Mouse (Mus musculus) intestine, embryonic 15.5 days (tissue): ENCODE measurements around the gene Slc34a3. TPM values are rescaled to one million over a fixed set of nuclear protein-coding genes. Genes with fewer than 3 reads are reported as not detected.
A peak's percentile ranks its signal among the peaks of the same experiment; 100 is the strongest.

Source experiments
- ATAC-seq: fragments of 200-750 bp; cut with Nextera tagmentation; 2 replicates; pipeline ENCODE4 v1.8.0; 2017; ENCODE audit warnings: moderate TSS enrichment, moderate library complexity
- H3K27ac ChIP-seq: fragments of 300-500 bp; sonication (generic); 2 replicates; pipeline ENCODE4 v1.5.1; 2015; ENCODE audit warnings: mild to moderate bottlenecking, inconsistent platforms
- H3K27me3 ChIP-seq: fragments of 300-500 bp; sonication (generic); replicated peaks from 2 replicates; pipeline ENCODE4 v1.6.1; 2015; ENCODE audit warnings: inconsistent platforms
- H3K36me3 ChIP-seq: fragments of 300-500 bp; sonication (generic); 2 replicates; pipeline ENCODE4 v1.6.1; 2015; ENCODE audit warnings: inconsistent platforms
- H3K4me1 ChIP-seq: fragments of 300-500 bp; sonication (generic); replicated peaks from 2 replicates; pipeline ENCODE4 v1.6.1; 2015; ENCODE audit warnings: inconsistent platforms
- H3K4me2 ChIP-seq: fragments of 300-500 bp; sonication (generic); replicated peaks from 2 replicates; pipeline ENCODE4 v1.6.1; 2015; ENCODE audit warnings: mild to moderate bottlenecking, inconsistent platforms
- H3K4me3 ChIP-seq: fragments of 300-500 bp; sonication (generic); replicated peaks from 2 replicates; pipeline ENCODE4 v1.5.1; 2015; ENCODE audit warnings: inconsistent platforms
- H3K9ac ChIP-seq: fragments of 300-500 bp; sonication (generic); 2 replicates; pipeline ENCODE4 v1.6.1; 2015; ENCODE audit warnings: inconsistent platforms
- H3K9me3 ChIP-seq: fragments of 300-500 bp; sonication (generic); 2 replicates; pipeline ENCODE4 v1.6.1; 2016; ENCODE audit warnings: inconsistent platforms
- WGBS: fragments of 180-500 bp; shearing (Covaris S2); methylation state at CpG from one replicate; pipeline ENCODE4 v1.1.7; 2015; 5-methylcytosine and 5-hydroxymethylcytosine counted together
- polyA plus RNA-seq: library from polyadenylated mRNA; unstranded; fragments of >200 nt; fragmentation: Nextera tagmentation; extraction: Ambion mirVana; gene quantifications from 2 replicates; pipeline ENCODE4 v1.2.1, GENCODE M21; 2015

Gene Slc34a3
- polyA plus RNA-seq, 1 experiment from 2014 or later = 5.0 TPM

DNA sequence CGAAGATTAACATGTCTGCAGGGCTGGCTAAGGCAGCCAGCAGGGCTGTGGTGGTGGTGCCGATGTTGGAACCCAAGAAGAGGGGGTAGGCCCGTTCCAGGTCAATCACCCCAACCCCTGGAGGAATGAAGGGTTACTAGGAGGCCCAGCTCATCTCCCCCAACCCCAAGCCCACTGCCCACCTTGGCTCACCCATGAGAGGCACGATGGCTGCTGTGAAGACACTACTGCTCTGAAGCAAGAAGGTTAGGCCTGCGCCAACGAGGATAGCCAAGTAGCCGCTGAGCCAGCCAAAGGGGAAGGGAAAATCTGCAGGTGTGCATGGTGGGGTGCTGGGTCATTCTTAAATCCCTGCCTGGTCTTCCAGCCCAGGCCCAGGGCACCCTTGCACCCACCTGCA lies 3.6 kb downstream of the Slc34a3 start:
- Histone ChIP-seq H3K27me3 (0 out of 2 replicates have a peak, but pooled peaks cover 6% of the 10 kb centered on the region), H3K4me1 (peaks cover 11% of the 10 kb centered on the region), H3K27ac (no peak overlapping the region), H3K36me3 (no peaks in the 10 kb centered on the region), H3K4me3 (no peak overlapping the region), H3K4me2 (no peak overlapping the region), H3K9me3 (no peaks in the 10 kb centered on the region), H3K9ac (no peak overlapping the region)
- ATAC-seq = no peak
- 88% methylated on average over 7 of the region's 7 CpGs for WGBS

DNA sequence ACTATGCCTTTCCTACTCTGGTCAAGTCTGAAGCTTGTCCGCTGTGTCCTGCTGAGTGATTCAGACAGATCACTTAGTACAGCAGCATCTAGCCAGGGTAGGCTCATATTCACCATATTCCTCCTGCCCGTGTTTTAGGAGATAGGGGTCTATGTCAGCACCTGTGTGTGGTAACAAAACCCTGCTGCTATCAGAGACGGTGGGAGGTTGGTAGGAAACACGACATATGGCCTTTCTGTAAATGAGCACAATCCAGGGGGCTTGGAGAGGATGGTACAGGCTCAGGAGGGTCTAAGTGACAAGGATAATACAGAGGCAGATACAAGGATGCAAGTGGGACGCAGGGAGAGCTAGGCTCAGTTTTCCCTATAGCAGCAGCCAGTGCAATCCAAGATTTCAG lies 4.6 kb downstream of the Slc34a3 start:
- ATAC-seq = no peak
- H3K9me3 ChIP-seq = no peaks in the 10 kb centered on the region
- no peak overlapping the region for H3K9ac ChIP-seq
- WGBS = 83% methylated on average over 5 of the region's 5 CpGs
- H3K27ac ChIP-seq = no peak overlapping the region
- 0 out of 2 replicates have a peak, but pooled peaks cover 6% of the 10 kb centered on the region for H3K27me3 ChIP-seq
- no peaks in the 10 kb centered on the region for H3K36me3 ChIP-seq
- no peak overlapping the region for H3K4me2 ChIP-seq
- H3K4me3 ChIP-seq = no peak overlapping the region
- peaks cover 11% of the 10 kb centered on the region for H3K4me1 ChIP-seq

DNA sequence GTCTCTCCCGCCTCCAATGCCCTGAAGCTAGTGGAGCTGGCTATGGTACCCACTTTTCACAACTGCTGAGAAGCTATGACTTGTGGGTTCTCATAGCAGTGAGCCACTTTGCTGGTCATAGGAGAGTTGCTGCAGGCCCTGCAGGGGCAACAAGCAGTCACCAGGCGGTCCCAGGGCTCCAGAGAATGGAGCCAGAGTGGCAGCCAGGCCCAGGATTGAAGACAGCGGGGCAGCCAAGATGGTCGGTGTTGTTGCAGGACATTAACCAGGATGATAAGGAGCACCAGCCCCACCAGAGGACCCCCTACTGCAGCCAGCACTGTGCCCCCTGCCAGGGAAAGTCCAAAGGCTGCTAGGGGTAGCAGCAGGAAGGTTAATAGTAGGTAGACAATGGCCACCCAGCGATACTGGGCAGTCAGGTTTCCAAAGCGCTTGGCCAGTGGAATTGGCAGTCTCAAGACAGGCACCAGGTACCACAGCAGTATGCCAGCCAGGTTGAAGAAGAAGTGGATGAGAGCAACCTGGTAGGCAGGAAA lies 5.1 kb downstream of the Slc34a3 start:
- H3K9ac ChIP-seq = peak overlapping the region; percentile 21; the same call in 1 of the 2 replicates
- 0 out of 2 replicates have a peak, but pooled peaks cover 6% of the 10 kb centered on the region for H3K27me3 ChIP-seq
- no peak for ATAC-seq
- H3K4me3 ChIP-seq = peak overlapping the region; percentile 7; the same call in 1 of the 2 replicates
- H3K4me2 ChIP-seq = peak overlapping the region; percentile 50
- WGBS = 64% methylated on average over 6 of the region's 6 CpGs
- no peaks in the 10 kb centered on the region for H3K9me3 ChIP-seq
- H3K27ac ChIP-seq = peak overlapping the region; percentile 46
- peaks cover 11% of the 10 kb centered on the region for H3K4me1 ChIP-seq
- no peaks in the 10 kb centered on the region for H3K36me3 ChIP-seq

DNA sequence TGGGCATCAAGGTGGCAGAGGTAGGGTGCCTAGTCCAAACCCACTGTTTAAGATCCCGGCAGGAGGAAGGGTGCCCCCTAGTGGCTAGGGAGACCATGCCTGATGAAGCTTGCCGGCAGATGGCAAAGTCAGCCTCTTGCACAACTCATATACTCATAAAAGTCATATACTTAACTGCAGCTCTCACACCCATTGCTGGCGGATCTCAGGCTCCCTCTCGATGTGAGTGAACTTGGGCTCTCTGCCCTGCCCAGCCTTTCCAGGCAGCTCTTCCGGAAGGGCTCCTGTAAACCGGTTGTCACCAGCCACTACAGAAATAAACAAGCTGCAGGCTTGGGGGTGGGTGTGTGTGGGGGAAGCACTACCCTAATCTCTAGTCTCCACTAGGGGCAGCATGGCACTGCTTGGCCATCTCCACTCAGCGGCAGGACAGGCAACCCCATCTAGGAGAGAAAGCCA lies 5.7 kb downstream of the Slc34a3 start:
- no peaks in the 10 kb centered on the region for H3K9me3 ChIP-seq
- no peak overlapping the region for H3K9ac ChIP-seq
- peak overlapping the region; percentile 7; the same call in 1 of the 2 replicates for H3K4me3 ChIP-seq
- H3K27me3 ChIP-seq = 0 out of 2 replicates have a peak, but pooled peaks cover 6% of the 10 kb centered on the region
- 2% methylated on average over 7 of the region's 7 CpGs for WGBS
- H3K4me2 ChIP-seq = peak overlapping the region; percentile 50
- H3K27ac ChIP-seq = peak overlapping the region; percentile 46
- ATAC-seq = peak; percentile 42
- H3K36me3 ChIP-seq = no peaks in the 10 kb centered on the region
- peaks cover 13% of the 10 kb centered on the region for H3K4me1 ChIP-seq

DNA sequence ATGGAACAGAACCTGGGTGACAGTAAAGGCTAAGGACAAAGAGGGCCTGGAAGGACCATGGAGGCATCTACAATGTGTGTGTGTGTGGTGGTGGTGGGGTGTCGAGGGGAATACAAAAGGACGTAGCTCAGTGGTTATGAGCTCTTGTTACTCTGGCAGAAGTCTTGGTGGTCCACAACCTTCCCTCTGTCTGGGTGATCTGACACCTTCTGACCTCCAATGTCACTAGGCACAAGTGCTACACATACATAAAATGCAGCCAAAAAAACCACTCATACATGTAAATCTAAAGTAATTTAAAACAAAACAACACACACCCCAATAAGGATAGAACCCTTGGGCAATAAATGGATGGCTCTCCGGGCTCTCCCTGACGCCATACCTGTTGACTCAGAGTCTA lies 6.8 kb downstream of the Slc34a3 start:
- Histone ChIP-seq H3K4me3 (no peak overlapping the region), H3K9me3 (no peaks in the 10 kb centered on the region), H3K36me3 (no peaks in the 10 kb centered on the region), H3K4me1 (peaks cover 15% of the 10 kb centered on the region), H3K9ac (no peak overlapping the region), H3K27me3 (0 out of 2 replicates have a peak, but pooled peaks cover 6% of the 10 kb centered on the region), H3K4me2 (no peak overlapping the region), H3K27ac (no peak overlapping the region)
- no peak for ATAC-seq
- WGBS = 88% methylated on average over 4 of the region's 4 CpGs

DNA sequence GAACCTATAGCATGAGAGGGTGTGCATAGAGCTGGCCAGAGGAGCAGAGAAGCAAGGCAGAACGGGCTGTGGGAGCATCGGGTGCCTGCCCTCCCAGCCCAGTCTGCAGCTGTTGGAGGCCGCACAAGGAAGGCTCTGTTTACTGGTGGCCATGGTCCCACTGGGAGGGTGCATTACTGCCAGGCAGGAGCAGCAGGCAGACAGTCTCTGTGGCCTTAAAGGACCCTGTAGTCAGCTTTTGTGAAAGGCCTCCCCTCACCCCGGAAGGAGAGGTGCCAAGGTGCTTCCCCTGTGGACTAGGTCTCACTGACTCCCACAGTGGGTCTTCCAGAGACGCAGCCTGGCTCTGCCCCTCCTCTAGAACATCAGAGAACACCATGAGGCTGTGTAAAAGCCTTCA lies 7.3 kb downstream of the Slc34a3 start:
- WGBS = 78% methylated on average over 5 of the region's 5 CpGs

DNA sequence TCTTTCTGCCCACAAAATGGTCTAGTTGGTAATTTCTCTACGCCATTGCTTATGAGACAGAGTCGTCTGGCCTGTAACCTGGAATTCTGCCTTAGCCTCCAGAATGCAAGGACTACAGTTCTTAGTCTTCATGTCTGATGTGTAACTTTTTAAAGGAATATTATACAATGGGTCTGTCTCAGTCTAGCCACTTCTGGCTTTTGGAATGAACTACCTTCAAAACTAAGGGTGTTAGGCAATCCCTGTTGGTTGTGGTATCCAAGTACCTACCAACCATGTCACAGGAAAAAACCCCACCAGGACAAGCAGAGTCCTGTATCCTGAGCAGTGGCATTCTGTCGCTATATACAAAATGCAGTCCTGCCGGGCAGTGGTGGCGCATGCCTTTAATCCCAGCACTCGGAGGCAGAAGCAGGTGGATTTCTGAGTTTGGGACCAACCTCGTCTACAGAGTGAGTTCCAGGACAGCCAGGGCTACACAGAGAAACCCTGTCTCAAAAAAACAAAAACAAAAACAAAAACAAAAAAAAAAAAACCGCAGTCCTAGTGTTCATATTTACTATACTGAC lies 8.3 kb downstream of the Slc34a3 start:
- WGBS = 76% methylated on average over 8 of the region's 8 CpGs

More for the DNA sequence above, 7.3 kb downstream of the Slc34a3 start:
- Histone ChIP-seq H3K4me3 (no peak overlapping the region), H3K9me3 (no peaks in the 10 kb centered on the region), H3K36me3 (no peaks in the 10 kb centered on the region), H3K9ac (no peak overlapping the region), H3K27me3 (0 out of 2 replicates have a peak, but pooled peaks cover 6% of the 10 kb centered on the region), H3K4me2 (no peak overlapping the region), H3K27ac (no peak overlapping the region), H3K4me1 (peaks cover 16% of the 10 kb centered on the region)
- ATAC-seq = no peak

DNA sequence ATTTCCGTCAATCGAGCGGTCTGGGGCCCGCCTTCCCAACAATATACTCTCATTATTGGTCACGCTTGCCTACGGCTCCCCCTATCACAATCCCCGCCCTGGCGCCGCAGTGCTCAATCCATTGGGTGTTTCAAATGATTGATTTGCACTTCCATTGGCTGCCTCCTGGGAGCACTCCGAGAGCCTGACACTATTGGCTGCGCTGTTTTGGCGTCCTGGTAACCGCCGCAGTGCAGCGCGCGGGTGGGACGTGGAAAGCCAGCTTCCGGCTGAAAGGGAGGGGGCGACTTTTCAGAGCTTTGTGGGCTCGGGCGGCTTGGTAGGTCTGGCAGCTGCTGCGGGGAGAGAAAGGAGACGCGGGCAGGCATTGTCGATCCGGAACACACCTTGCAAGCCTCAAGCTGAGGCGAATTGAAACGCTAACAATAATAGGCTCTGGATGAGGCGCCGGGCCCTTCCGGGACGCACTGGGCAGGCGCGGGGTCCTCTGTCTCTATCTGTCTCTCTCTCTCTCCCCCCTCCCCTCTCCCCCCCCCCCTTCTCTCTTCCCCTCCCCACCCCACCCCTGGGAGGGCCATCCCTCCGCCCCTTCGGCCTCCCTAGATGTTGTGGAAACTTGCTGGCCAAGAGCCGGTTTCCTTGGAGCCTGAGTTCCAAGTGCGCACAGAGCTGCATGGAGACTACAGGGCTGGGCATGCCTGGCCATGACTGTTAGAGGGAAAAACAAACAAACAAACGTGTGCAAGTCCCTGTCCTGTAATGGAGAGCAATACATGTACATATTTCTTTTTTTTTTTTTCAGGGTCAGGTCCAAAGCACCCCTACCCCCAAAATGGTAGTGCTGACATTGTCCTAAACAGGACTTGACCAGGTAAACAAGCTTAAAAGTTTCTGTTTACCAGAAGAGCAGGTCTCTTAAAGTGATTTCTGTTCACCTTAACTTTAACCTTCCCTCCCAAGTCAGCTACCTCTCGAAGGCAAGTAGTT lies 9.1 kb downstream of the Slc34a3 start:
- Histone ChIP-seq H3K27me3 (no peaks in the 10 kb centered on the region), H3K27ac (peak overlapping the region; percentile 98), H3K4me1 (peaks cover 17% of the 10 kb centered on the region), H3K9ac (peak overlapping the region; percentile 58), H3K36me3 (no peaks in the 10 kb centered on the region), H3K4me2 (peak overlapping the region; percentile 52), H3K4me3 (peak overlapping the region; percentile 96), H3K9me3 (no peaks in the 10 kb centered on the region)
- 2% methylated on average over 41 of the region's 41 CpGs for WGBS
- peak; percentile 95 for ATAC-seq

More for the DNA sequence above, 8.3 kb downstream of the Slc34a3 start:
- peak overlapping the region; percentile 52 for H3K4me2 ChIP-seq
- peaks cover 17% of the 10 kb centered on the region for H3K4me1 ChIP-seq
- H3K27me3 ChIP-seq = 0 out of 2 replicates have a peak, but pooled peaks cover 3% of the 10 kb centered on the region
- H3K27ac ChIP-seq = peak overlapping the region; percentile 98
- H3K4me3 ChIP-seq = peak overlapping the region; percentile 96; the same call in 1 of the 2 replicates
- H3K9me3 ChIP-seq = no peaks in the 10 kb centered on the region
- ATAC-seq = no peak
- H3K36me3 ChIP-seq = no peaks in the 10 kb centered on the region
- peak overlapping the region; percentile 58; the same call in 1 of the 2 replicates for H3K9ac ChIP-seq

DNA sequence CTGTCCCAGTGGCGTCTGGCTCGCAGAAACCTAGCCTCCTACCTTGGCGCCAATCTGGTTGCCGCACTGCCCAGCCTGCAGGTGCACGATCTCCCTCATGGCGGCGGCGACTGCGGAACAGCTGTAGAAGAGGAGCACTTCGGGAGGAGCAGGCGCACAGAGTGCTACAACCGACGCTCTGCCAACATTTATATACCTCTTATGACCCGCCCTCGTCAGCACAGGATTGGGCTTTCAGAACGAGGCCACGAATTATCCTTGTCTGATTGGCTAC lies 9.7 kb downstream of the Slc34a3 start, which contains the start of gene Tubb4b:
Gene Tubb4b (minus strand): TSS at position 211 of the 274 bp plus-strand sequence.
- peaks cover 17% of the 10 kb centered on the region for H3K4me1 ChIP-seq
- H3K4me2 ChIP-seq = peak within 1 kb of the TSS; percentile 79
- H3K9me3 ChIP-seq = no peaks in the 10 kb centered on the region
- peak within 1 kb of the TSS; percentile 98 for H3K27ac ChIP-seq
- ATAC-seq = no peak
- H3K36me3 ChIP-seq = no peaks in the 10 kb centered on the region
- peak within 1 kb of the TSS; percentile 91 for H3K9ac ChIP-seq
- WGBS = 0% methylated on average over 17 of the region's 17 CpGs
- no peaks in the 10 kb centered on the region for H3K27me3 ChIP-seq
- H3K4me3 ChIP-seq = peak within 1 kb of the TSS; percentile 96

DNA sequence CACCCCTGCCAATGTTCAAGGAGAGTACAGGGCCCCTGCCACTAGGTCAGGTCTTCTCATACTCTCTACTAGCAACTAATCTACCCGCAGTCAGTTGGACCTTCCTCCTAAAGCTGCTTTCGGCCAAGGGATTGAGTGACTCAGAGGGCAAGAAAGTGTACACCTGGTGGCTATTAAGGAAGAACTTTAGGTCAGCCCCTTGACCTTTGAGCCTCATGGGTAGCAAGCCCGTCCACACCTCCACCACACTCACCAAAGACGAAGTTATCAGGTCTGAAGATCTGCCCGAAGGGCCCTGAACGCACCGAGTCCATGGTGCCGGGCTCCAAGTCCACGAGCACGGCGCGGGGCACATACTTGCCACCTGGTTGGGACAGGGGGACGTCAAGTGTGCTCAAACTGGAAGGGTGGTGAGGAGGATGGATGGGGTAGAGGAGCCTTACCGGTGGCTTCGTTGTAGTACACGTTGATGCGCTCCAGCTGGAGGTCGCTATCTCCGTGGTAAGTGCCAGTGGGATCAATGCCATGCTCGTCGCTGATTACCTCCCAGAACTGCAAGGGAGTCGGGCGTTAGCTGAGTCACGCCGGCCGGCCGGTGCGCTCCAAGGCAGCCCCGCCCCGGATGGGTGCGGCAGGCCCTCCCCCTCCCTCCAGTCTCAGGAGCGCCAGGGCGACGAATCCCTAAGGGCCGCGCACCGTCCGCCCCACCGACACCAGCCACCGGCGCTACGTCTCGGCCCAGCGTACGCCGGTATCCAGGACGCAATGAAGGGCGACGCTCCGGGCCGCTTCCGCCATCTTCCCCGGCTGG lies 10.3 kb downstream of the Slc34a3 start:
- H3K9me3 ChIP-seq = no peaks in the 10 kb centered on the region
- H3K4me2 ChIP-seq = peak overlapping the region; percentile 79
- H3K36me3 ChIP-seq = no peaks in the 10 kb centered on the region
- peak overlapping the region; percentile 91 for H3K9ac ChIP-seq
- 2% methylated on average over 53 of the region's 53 CpGs for WGBS
- H3K27me3 ChIP-seq = no peaks in the 10 kb centered on the region
- H3K4me3 ChIP-seq = peak overlapping the region; percentile 96
- H3K4me1 ChIP-seq = peaks cover 12% of the 10 kb centered on the region
- H3K27ac ChIP-seq = peak overlapping the region; percentile 98
- peak; percentile 73 for ATAC-seq

DNA sequence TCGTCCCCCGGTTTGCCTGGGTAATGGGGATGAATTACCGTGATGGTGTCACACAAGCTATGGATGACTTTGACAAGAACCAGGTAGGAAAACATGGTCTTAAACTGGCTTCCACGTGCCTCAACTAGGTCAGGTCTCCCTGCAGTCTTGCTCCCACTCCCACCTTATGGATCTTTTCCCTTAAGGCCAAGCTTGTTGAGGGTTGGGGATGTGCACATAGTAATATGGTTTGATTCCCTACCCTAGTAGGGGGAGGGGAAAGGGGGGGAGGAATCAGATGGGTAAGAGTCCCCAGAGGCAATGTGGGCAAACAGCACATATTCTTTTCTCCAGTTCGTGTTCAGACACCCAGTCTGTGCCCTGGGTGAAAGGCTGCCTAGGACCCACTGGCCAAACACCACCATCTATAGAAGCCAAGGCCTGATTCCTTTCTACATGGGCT lies 12.8 kb downstream of the Slc34a3 start:
- Histone ChIP-seq H3K9me3 (no peaks in the 10 kb centered on the region), H3K27me3 (no peaks in the 10 kb centered on the region), H3K9ac (no peak overlapping the region), H3K36me3 (no peaks in the 10 kb centered on the region), H3K4me2 (no peak overlapping the region), H3K4me1 (peaks cover 11% of the 10 kb centered on the region), H3K27ac (no peak overlapping the region), H3K4me3 (no peak overlapping the region)
- 74% methylated on average over 5 of the region's 5 CpGs for WGBS
- ATAC-seq = no peak
